Mouse (Mus musculus) left cerebral cortex, adult 2 months (tissue): ENCODE measurements around the gene Vps4b. TPM values are rescaled to one million over a fixed set of nuclear protein-coding genes. Genes with fewer than 3 reads are reported as not detected.

Experiments used
- DNase-seq, 2 experiments: peaks; one replicate each; pipeline ENCODE4 v3.0.0; 2021 to 2022; ENCODE audit warnings: low spot score in 2 of 2, mixed read lengths in 1 of 2; ENCODE audit errors: extremely low spot score in 1 of 2
- H3K27ac ChIP-seq: fragments of 200-600 bp; 2 replicates; pipeline ENCODE4 v1.8.1; 2022
- H3K4me3 ChIP-seq: fragments of 200-600 bp; 2 replicates; pipeline ENCODE4 v1.8.1; 2022
- CTCF ChIP-seq: fragments of 200-600 bp; IDR thresholded peaks from 2 replicates; pipeline ENCODE4 v1.8.1; 2022; ENCODE audit warnings: antibody characterized with exemption, mild to moderate bottlenecking, moderate library complexity
- intact Hi-C: fragments of 180-260 bp; cut with DNase I; formaldehyde crosslinking; loops from one replicate; pipeline ENCODE4 v1.15.1; 2025
- total RNA-seq, 2 experiments: library from RNA; stranded (reverse); gene quantifications; 2 replicates each; pipeline ENCODE4 v1.2.3; 2021

The Vps4b gene
- total RNA-seq, 2 experiments from 2014 or later: 57.2 to 59.3 TPM

DNA sequence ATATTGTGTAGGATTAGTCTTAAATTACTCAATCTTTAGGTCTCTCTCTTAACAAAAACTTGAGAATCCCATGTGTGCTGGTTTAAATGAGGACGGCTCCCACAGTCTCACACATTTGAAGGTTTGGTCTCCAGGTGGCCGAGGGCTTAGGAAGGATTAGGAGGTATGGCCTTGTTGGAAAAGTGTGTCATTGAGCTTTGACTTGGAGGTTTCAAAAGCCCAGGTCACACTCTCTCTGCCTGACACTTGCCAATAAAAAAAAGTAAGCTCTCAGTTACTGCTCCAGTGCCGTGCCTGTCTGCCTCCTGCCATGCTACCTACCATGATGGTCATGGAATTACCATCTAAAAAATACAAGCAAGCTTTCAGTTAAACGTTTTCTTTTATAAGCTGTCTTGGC, 21.6 kb downstream of the Vps4b start:
- intact Hi-C loops: no loop called here
- Histone ChIP-seq H3K27ac (no peak overlapping the region), H3K4me3 (no peak overlapping the region)
- no peak for TF ChIP-seq CTCF
- no peak for DNase-seq

DNA sequence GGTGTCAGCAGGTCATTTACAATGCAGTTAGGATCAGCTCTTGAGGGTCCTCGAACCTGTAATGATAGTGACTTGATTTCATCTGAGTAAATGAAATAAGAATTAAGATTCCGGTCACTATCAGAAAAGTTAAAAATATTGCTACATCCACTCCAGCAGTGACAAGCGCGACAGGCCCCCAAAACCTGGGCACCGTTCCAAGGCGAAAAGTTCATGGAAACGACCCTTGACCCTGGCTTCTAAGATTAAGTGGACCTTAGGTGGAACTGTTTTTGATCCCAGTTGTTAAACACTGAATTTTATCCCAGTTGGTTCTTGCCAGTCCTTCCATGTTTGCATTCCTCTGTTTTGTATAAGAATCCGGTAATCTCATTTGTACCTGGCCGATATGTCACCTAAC, 22.4 kb downstream of the Vps4b start:
- Histone ChIP-seq H3K27ac (no peak overlapping the region), H3K4me3 (no peak overlapping the region)
- DNase-seq: no peak
- TF ChIP-seq CTCF: no peak
- intact Hi-C loops: no loop called here

DNA sequence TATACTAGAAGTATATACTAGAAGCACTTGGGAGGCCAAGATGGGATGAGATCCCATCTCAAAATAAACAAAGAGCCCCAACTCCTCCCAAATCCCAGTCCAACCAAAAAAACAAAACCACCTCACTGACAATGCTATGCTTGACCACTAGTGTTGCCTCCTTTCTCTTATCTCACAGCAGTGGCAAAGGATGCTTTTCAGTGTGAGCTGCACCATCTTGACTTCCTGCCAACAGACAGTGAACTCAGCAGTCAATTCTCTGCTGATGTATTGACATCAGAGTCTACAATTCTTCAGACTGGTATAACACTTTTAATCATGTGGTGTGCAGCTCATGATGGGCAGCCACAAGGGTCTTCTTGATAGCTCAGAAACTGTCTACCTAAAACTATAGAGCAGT, 27.8 kb downstream of the Vps4b start:
- no peak for TF ChIP-seq CTCF
- intact Hi-C loops: no loop called here
- Histone ChIP-seq H3K4me3 (no peak overlapping the region), H3K27ac (no peak overlapping the region)
- DNase-seq: no peak

DNA sequence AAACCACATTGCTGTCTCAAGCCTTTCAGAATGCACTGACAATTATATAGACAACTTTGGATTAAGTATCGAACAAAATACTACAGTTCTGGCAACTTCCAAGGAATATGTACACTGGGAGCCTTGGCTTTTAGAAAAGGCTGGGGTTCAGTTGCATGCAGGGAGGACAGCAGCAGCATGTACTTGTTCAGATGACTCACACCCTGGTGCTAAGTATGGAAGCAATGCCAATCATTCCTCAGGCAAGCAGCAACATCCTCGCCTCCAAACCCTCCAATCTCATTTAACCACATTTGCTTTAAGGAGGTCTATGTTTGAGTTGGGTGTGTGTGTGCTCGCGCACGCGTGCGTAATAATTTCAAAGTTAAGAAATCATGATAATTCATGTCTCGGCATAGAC, 30.8 kb downstream of the Vps4b start:
- no peak overlapping the region; the same call in 1 of the 2 replicates for H3K27ac ChIP-seq
- intact Hi-C loops: no loop called here
- no peak overlapping the region for H3K4me3 ChIP-seq
- no peak for TF ChIP-seq CTCF
- DNase-seq: no peak

DNA sequence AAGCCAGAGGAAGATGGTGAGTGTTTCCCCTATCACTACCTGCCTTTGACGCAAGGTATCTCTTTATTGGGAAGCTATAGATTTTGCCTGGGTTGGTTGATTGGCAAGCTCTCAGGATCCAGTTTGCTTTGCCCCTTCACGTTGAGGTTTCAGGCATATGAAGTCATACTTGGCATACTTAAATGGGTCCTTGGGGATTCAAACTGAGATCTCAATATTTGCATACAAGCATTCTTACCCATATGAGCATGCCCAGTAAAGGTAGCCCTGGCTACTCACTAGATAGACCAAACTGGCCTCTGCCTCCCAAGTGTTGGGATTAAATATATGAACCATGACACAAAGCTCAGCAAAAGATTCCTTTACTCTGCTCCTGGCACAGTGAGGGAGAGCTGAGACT, 31.7 kb downstream of the Vps4b start:
- TF ChIP-seq CTCF: no peak
- Histone ChIP-seq H3K4me3 (no peak overlapping the region), H3K27ac (peak overlapping the region; percentile 4)
- intact Hi-C loops: loop anchor here (5.0 kb wide), 1 partner anchor 32 kb away; the partner anchor contains the start of gene Vps4b
- DNase-seq: no peak

DNA sequence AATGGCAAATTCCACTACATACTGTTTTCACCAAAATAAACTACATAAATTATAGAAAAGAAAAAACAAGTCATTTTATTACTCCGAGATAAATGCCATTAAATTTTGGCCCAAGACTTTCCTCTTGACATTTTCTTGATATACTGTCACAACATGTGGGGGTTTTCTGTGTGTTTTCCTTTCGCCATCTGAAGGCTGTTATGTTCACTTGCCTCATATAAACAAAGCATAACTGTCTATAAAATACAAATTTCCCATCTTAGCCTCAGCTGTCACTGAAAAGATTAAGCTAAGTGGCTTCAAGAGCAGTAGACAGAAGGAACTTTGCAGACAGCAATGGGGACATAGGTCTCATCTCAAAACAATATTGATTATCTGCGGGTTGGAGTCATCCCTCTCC, 32.2 kb downstream of the Vps4b start:
- intact Hi-C loops: loop anchor here (5.0 kb wide), 1 partner anchor 33 kb away; the partner anchor contains the start of gene Vps4b
- DNase-seq: no peak
- Histone ChIP-seq H3K27ac (no peak overlapping the region), H3K4me3 (no peak overlapping the region)
- TF ChIP-seq CTCF: no peak

DNA sequence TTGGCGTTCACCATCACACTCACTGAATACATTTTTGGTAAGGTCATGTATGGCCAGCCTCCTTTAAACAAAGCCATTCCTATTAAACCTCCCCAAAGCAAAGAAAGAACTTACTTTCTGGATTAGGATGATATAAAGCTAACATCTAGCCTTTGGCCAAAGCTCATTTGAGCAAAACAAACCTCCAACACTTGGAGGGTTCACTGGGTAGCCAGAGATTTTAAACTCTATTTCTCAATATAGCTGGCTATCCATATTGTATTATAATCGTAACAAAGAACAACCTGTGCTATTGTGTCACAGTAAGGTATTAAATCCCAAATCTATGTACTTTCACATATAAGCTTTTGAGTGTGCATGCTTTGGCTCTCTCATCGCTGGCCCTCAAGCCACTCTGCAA, 35.8 kb downstream of the Vps4b start:
- H3K4me3 ChIP-seq: no peak overlapping the region
- no peak for TF ChIP-seq CTCF
- no peak overlapping the region for H3K27ac ChIP-seq
- DNase-seq: no peak
- intact Hi-C loops: loop anchor here (5.0 kb wide), 1 partner anchor 37 kb away; the partner anchor contains the start of gene Vps4b

DNA sequence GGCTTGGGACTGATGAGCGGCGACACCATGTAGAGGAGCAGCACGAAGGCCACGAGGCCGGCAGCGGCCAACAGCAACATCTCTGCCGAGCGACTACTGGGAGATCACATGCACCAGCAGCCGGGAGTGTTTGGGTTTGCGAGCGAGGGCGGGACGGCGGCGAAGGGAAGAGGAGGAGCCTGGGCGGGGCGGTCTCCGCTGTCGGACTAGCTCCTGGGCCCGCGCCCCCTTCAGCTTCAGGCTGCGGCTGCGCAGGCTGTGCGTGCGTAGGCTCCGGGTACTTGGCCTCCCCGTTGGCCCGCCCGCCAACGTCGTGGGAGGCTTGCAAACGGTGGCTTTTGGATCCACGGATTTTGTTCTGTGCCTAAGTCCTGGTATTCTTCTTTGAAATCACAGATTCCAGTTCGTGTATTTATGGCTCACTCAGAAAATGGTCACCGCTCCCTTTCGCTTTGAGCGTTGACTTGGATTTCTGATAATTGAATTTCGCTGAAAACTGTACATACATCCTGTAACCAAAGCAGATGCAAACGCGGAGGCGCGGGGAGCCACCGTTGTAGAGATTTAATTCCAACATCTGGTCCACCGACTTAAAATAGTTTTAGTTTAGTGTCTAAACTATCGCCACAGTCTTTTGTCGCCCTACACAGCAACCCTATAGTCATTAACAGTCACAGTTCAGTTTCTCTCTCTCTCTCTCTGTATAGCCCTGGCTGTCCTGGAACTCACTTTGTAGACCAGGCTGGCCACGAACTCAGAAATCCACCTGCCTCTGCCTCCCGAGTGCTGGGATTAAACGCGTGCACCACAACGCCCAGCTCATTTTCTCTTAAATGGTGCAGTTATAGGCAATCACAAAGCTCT, 36.7 kb downstream of the Vps4b start, which contains the start of gene Kdsr:
Kdsr (minus strand) TSS at position 156 of the 864 bp plus-strand sequence.
- Histone ChIP-seq H3K4me3 (peak within 1 kb of the TSS; percentile 98), H3K27ac (peak within 1 kb of the TSS; percentile 82)
- DNase-seq: peak; percentile 97
- intact Hi-C loops: loop anchor here (2.0 to 5.0 kb wide), 2 partner anchors 37 to 43 kb away; partner anchors contain the start of gene Vps4b
- no peak; the same call in 1 of the 2 replicates for TF ChIP-seq CTCF

DNA sequence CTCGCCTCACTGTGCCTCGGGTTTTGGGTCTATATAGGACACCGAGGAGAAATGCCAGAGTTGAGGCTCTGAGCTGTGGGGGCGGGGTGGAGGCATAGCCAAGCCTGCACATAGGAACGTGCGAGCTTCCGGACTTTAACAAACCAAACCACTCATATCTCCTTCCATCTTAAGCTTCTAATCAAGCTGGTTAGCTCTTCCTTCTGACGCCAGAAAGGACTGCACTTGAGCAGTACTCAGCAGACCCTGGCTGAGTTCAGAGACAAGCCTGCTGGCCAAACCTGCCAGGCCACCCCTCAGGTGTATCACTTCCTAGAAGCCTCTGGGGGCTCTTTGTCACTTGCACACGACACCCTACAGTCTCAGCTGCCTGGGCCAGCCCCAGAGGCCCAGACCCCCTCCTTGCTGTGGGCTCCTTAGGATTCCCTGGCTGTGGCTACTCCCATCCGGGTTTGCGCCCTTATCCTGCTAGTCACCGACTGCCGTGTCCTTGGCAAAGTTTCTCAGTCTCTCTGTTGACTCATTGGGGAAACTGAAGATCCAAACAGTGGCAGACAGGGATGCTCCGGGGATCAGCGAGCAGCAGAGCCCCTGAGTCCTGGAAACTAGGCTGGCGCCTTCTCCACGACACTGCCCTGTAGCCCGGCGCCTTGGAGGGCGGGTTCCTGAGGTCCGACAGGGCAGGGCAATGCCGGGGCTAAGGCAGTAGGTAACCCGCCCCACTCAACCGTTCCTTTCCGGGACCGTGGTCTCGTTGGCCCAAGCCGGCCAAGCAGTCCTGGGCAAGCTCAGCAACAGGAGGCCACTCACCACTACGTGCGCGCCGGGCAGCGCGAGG, 37.6 kb downstream of the Vps4b start:
- no peak for TF ChIP-seq CTCF
- DNase-seq: peak; percentile 24 to 29
- Histone ChIP-seq H3K4me3 (peak overlapping the region; percentile 98), H3K27ac (peak overlapping the region; percentile 82)
- intact Hi-C loops: loop anchor here (2.0 kb wide), 1 partner anchor 42 kb away; no protein-coding TSS in a partner anchor

DNA sequence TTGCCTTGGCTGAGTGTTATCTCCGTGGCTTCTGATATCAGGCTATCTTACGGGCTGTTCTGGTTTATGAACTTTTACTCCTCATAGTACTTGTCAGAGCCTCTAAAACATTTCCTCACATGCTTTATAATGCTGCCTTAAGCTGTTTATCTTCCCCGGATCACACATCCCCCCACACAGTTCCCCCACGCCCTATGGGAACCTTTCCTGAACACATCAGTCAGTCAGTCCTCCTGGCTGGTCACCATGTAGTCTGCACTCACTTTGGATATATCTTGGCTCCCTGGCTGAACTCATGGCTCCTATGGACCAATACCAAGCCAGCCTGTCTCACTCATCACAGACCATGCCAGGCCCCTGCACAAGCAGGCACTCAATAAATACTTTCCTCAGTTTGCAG, 39.9 kb downstream of the Vps4b start:
- intact Hi-C loops: no loop called here
- DNase-seq: no peak
- no peak for TF ChIP-seq CTCF

DNA sequence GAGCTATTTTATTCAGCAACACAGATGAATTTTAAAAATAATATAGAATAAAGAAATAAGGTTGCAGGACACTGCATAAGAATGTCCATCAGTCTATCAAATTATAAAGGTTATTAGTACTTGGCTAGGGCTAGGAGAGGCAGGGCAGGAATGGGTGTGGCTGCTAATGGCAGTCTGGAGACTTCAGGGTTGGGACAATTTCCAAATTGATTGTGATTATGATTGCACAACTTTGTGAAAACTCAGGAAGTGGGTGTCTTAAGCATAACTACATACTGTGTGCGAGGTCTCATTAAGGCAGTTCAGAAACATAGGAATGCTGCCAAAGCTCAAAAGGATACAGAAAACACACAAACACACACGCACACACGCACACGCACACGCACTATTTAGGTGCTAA, 44.5 kb downstream of the Vps4b start:
- TF ChIP-seq CTCF: no peak
- no peak overlapping the region for H3K4me3 ChIP-seq
- DNase-seq: no peak
- intact Hi-C loops: no loop called here
- H3K27ac ChIP-seq: no peak overlapping the region

More for the DNA sequence above, 39.9 kb downstream of the Vps4b start:
- no peak overlapping the region for H3K4me3 ChIP-seq
- H3K27ac ChIP-seq: no peak overlapping the region

DNA sequence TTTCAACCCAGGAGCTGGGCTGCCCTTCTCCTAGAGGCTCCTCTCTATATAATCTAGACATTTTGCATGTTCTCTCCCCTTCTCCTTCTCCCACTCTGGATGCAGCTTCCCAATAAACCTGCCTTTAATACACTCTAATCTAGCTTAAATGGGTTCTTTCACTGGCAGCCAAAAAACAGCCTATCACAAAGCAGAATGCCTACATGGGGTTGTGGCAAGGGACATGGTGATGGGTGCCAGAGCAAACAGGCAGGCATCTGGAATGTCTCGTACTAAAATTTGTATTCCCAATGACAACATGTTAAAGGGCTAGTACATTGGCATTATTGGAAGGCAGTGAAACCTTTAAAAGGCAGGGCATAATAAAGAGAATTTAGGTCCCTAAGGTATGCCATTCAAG, 45.9 kb downstream of the Vps4b start:
- Histone ChIP-seq H3K27ac (no peak overlapping the region), H3K4me3 (no peak overlapping the region)
- DNase-seq: no peak
- TF ChIP-seq CTCF: no peak
- intact Hi-C loops: no loop called here
